Mouse (Mus musculus) intestine, embryonic 14.5 days (tissue): ENCODE measurements at regions not wholly inside any gene's neighbourhood (a gene's known extent, or its start where the extent isn't known, plus 50 kb on each side); places are given as distances from the start of the nearest gene placed in this dataset.

Experiments used
- ATAC-seq: fragments of 200-750 bp; cut with Nextera tagmentation; replicated peaks from 2 replicates; pipeline ENCODE4 v1.8.0; 2017; ENCODE audit warnings: low read depth, moderate number of reproducible peaks, moderate TSS enrichment, moderate library complexity; ENCODE audit not compliant: low FRiP score, low TSS enrichment
- DNase-seq: peaks from one replicate; pipeline ENCODE4 v3.0.0-alpha.2; 2018; ENCODE audit warnings: low spot score
- H3K27ac ChIP-seq: fragments of 300-500 bp; sonication (generic); 2 replicates; pipeline ENCODE4 v1.5.1; 2014; ENCODE audit warnings: low read depth, mild to moderate bottlenecking, control low read depth
- H3K27me3 ChIP-seq: fragments of 300-500 bp; sonication (generic); replicated peaks from 2 replicates; pipeline ENCODE4 v1.6.1; 2014; ENCODE audit warnings: low read length, control low read depth; ENCODE audit not compliant: control insufficient read depth, insufficient read depth
- H3K36me3 ChIP-seq: fragments of 300-500 bp; sonication (generic); 2 replicates; pipeline ENCODE4 v1.6.1; 2014; ENCODE audit warnings: low read length, control low read depth; ENCODE audit not compliant: control insufficient read depth, insufficient read depth
- H3K4me1 ChIP-seq: fragments of 300-500 bp; sonication (generic); replicated peaks from 2 replicates; pipeline ENCODE4 v1.6.1; 2014; ENCODE audit warnings: low read length, control low read depth, mixed read lengths; ENCODE audit not compliant: control insufficient read depth, insufficient read depth
- H3K4me2 ChIP-seq: fragments of 300-500 bp; sonication (generic); 2 replicates; pipeline ENCODE4 v1.6.1; 2014; ENCODE audit warnings: low read length
- H3K4me3 ChIP-seq: fragments of 300-500 bp; sonication (generic); 2 replicates; pipeline ENCODE4 v1.5.1; 2014; ENCODE audit warnings: low read depth, low read length, control low read depth, mixed read lengths
- H3K9ac ChIP-seq: fragments of 300-500 bp; sonication (generic); 2 replicates; pipeline ENCODE4 v1.6.1; 2014; ENCODE audit warnings: mild to moderate bottlenecking, low read length
- H3K9me3 ChIP-seq: fragments of 300-500 bp; sonication (generic); 2 replicates; pipeline ENCODE4 v1.6.1; 2016; ENCODE audit warnings: low read length, control low read depth; ENCODE audit not compliant: control insufficient read depth
- WGBS: fragments of 180-500 bp; shearing (Covaris S2); extraction: QIAGEN DNeasy Blood & Tissue Kit; methylation state at CpG from one replicate; pipeline ENCODE4 v1.1.7; 2014; 5-methylcytosine and 5-hydroxymethylcytosine counted together

DNA sequence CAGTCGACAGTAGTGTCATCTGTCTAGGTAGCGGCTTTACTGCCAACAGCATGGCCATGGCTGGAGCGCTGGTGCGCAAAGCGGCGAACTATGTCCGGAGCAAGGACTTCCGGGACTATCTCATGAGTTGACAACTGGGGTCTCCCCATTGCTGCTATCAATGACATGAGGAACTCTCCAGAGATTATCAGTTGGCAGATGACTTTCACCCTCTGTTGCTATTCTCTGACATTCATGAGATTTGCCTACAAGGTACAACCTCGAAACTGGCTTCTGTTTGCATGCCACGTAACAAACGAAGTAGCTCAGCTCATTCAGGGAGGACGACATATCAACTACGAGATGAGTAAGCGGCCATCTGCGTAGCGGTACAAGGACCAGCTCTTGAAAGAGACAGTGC, 374.6 kb upstream of the Gm6657 start:
- H3K27me3 ChIP-seq = no peaks in the 10 kb centered on the region
- H3K4me1 ChIP-seq = no peaks in the 10 kb centered on the region
- H3K9ac ChIP-seq = no peak overlapping the region
- no peaks in the 10 kb centered on the region for H3K9me3 ChIP-seq
- no peak overlapping the region for H3K4me2 ChIP-seq
- no peak for DNase-seq
- no peak overlapping the region for H3K27ac ChIP-seq
- no peaks in the 10 kb centered on the region for H3K36me3 ChIP-seq
- 92% methylated on average over 16 of the region's 16 CpGs for WGBS
- H3K4me3 ChIP-seq = no peak overlapping the region
- ATAC-seq = no peak

DNA sequence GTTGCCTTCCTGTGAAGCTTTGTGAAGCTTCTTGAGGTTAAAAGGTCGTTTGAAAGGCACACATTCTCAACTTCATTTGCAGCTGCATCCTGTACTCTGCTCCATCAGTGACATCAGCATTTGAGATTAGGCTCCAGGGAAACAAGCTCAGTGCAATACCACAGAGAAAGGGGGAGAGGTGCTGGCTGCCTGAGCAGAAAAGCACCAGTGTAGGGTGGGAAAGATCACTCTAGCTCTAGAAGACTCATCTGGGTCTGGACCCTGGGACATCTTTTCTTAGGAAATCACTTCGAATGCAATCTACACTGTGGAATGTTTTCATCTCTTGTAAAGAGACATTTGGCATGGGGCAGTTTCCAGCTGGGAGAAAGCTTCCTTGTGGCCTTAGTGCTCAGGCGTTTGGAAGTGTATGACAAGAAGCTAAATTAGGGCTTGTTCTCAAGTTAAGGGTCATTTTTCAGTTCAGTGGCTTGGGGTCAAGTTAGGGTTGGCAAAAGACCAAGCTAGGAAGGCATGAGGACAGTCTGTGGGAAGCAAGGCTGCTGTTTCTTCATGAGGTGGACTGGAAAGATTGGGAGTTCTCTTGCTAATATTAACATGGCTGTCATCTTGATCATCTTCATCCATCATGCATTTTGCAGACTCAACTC, 370.5 kb upstream of the Gm6657 start:
- H3K36me3 ChIP-seq = no peaks in the 10 kb centered on the region
- 36% methylated on average over 3 of the region's 3 CpGs for WGBS
- ATAC-seq = no peak
- no peaks in the 10 kb centered on the region for H3K4me1 ChIP-seq
- DNase-seq = no peak
- H3K9me3 ChIP-seq = 0 out of 2 replicates have a peak, but pooled peaks cover 3% of the 10 kb centered on the region
- H3K4me2 ChIP-seq = no peak overlapping the region
- H3K9ac ChIP-seq = no peak overlapping the region
- no peak overlapping the region for H3K4me3 ChIP-seq
- no peaks in the 10 kb centered on the region for H3K27me3 ChIP-seq
- no peak overlapping the region for H3K27ac ChIP-seq

DNA sequence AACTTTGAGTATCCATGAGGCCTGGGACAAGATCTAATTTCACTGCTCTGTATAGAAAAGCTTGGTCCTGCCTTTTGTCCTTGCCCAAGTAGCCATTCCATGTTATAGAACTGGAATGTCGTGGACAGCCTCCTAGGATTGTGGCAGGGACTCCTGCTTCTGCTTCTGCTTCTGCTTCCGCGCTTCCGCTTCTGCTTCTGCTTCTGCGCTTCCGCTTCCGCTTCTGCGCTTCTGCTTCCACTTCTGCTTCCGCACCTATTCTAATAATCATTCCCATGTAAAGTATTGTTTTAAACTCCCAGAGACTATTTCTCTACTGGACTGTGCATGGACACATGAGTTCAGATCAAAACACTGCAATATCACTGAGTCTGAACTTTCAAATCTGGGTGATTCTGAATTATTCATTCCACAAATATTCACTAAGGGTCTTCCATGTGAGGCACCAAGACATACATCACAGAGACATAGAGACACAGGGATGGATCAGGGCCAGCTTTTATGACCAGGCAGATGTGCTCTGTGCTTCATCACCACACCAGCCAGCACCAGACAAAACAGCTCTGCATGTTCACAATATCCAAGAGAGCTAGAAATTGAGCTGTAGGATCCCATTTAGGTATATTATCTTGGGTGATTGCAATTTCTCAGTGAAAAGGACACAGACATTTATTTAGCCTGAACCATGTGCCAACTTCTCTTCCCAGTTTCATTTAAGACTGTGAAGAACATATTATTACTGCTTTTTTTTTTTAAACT, 360.5 kb upstream of the Gm6657 start:
- no peaks in the 10 kb centered on the region for H3K4me1 ChIP-seq
- no peak overlapping the region for H3K4me2 ChIP-seq
- no peak overlapping the region for H3K27ac ChIP-seq
- DNase-seq = no peak
- 94% methylated on average over 9 of the region's 9 CpGs for WGBS
- no peak overlapping the region for H3K9ac ChIP-seq
- no peak for ATAC-seq
- no peak overlapping the region for H3K4me3 ChIP-seq
- no peaks in the 10 kb centered on the region for H3K27me3 ChIP-seq
- no peaks in the 10 kb centered on the region for H3K9me3 ChIP-seq
- no peaks in the 10 kb centered on the region for H3K36me3 ChIP-seq

DNA sequence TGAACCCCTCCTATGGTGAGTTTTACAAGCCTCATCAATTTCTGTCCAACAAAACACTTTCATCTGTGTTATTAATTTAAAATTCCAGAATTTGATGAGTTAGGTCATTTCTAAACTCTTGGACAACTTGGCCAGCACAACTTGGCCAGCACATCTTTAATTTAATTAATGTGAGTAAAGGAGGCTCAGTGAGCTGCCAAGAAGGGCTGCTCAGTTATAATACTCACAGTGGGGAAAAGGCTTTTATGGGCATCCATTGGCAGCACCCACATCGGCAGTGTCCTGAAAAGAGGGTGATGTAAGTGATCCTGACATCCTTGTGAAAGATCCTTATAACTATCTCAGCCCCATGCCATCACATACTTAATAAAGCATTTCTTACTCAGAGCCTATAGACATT, 359.2 kb upstream of the Gm6657 start:
- ATAC-seq = no peak
- no peaks in the 10 kb centered on the region for H3K27me3 ChIP-seq
- no peaks in the 10 kb centered on the region for H3K36me3 ChIP-seq
- no peak overlapping the region for H3K27ac ChIP-seq
- H3K4me1 ChIP-seq = no peaks in the 10 kb centered on the region
- no peak overlapping the region for H3K4me3 ChIP-seq
- no peak for DNase-seq
- WGBS = 89% methylated on average over 1 of the region's 1 CpGs
- no peak overlapping the region for H3K9ac ChIP-seq
- H3K9me3 ChIP-seq = no peaks in the 10 kb centered on the region
- no peak overlapping the region for H3K4me2 ChIP-seq

DNA sequence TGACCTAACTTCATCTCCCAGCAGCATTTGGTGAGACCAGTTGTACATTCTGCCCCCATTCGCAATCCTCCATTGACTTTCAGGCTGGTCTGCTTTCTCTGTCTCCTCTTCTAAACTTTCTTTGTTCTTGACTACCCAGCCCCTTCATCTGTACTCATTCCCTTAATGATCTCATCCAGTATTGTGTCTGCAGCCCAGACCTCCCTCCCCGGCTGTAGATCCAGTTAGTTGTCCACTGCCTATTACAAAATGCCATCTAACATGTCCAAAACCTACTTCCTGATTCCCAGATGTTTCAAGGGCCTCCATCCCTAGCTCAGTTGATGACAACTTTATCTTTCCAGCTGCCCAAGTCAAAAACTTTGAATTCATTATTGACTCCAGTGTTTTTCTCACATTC, 357.8 kb upstream of the Gm6657 start:
- Histone ChIP-seq H3K4me2 (no peak overlapping the region), H3K27ac (no peak overlapping the region), H3K9ac (no peak overlapping the region), H3K36me3 (no peaks in the 10 kb centered on the region), H3K27me3 (no peaks in the 10 kb centered on the region), H3K9me3 (no peaks in the 10 kb centered on the region), H3K4me3 (no peak overlapping the region), H3K4me1 (no peaks in the 10 kb centered on the region)
- DNase-seq (no peak), ATAC-seq (no peak)
- WGBS = 83% methylated on average over 2 of the region's 2 CpGs

DNA sequence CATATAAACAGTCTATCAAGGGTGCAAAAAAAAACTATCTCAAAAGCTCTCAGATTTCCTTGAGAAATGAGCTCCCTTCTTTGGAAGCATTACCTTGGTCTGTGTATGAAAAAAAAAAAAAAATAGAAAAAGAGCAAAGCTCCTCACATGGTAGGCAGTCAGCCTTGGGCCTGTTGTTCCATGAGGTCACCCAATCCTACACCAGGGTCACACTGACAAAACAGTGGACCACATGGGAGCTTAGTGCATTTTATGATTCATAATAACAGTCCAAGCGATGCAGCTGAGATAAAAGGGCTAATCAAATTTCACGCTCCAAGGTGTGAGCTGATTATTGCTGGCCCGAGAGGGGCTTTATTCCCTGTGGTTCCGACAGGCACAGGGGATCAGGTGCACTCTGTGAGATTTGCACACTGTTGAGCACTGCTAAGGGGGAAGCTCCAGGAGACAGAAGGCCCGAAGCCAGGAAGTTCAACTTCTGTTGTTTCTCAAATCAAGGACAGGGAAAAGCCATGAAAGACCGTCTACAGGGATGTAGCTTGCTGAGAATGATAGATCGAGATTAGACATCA, 352.1 kb upstream of the Gm6657 start:
- Histone ChIP-seq H3K4me1 (no peaks in the 10 kb centered on the region), H3K27me3 (no peaks in the 10 kb centered on the region), H3K9me3 (no peaks in the 10 kb centered on the region), H3K9ac (no peak overlapping the region), H3K4me3 (no peak overlapping the region), H3K36me3 (no peaks in the 10 kb centered on the region), H3K4me2 (no peak overlapping the region), H3K27ac (no peak overlapping the region)
- no peak for DNase-seq
- ATAC-seq = no peak
- WGBS = 78% methylated on average over 7 of the region's 7 CpGs

DNA sequence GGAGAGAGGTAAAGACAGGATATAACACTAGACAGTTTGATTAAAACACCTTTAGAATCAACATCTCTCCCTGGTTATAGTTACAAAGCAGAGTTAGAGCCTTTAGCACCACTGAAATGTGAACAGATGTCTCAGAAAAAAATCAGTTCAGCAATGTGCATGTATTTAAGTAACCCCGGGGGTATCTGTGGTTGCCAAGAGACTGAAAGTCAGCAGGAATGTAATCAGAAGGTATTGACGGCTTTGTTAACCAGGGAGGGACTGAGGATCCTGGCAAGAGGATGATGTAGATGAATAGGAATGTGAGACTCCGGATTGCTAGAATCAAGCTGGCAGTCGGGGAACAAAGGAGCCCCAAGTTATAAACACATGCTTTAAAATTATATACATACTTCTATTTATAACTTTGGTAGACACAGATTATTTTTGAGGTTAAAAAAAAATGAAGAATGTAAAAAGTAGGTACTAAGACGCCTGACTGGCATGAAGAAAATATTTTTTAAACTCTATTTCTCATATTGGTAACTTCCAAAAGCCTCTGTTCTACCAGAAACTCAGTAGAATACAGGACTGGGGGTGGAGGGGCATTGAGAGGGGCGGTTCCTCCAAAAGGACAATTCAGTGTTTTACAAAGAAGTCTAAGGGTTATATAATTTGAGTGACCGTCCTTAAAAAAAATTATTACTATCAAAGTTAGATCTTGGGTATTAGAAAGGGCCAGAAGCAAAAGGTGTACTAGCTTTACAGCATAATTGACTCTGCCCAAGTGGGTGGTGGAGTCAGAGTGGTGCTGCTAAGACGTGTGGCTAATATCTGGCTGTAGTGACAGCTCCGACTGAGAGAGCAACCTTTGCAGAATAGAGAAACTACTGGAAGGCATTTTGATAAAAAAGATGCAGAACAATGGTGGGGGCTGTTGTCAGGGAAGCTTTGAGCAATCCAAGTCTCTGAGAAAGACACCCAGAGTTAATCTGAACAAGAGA, 341.2 kb upstream of the Gm6657 start:
- 26% methylated on average over 9 of the region's 9 CpGs for WGBS
- peaks cover 5% of the 10 kb centered on the region; the same call in 1 of the 2 replicates for H3K4me1 ChIP-seq
- H3K27me3 ChIP-seq = no peaks in the 10 kb centered on the region
- no peak for ATAC-seq
- no peak overlapping the region for H3K4me3 ChIP-seq
- H3K36me3 ChIP-seq = no peaks in the 10 kb centered on the region
- DNase-seq = no peak
- H3K4me2 ChIP-seq = no peak overlapping the region
- H3K9ac ChIP-seq = no peak overlapping the region
- H3K9me3 ChIP-seq = no peaks in the 10 kb centered on the region
- H3K27ac ChIP-seq = 0 out of 2 replicates have a peak overlapping the region, but pooled peaks have one; percentile 18

DNA sequence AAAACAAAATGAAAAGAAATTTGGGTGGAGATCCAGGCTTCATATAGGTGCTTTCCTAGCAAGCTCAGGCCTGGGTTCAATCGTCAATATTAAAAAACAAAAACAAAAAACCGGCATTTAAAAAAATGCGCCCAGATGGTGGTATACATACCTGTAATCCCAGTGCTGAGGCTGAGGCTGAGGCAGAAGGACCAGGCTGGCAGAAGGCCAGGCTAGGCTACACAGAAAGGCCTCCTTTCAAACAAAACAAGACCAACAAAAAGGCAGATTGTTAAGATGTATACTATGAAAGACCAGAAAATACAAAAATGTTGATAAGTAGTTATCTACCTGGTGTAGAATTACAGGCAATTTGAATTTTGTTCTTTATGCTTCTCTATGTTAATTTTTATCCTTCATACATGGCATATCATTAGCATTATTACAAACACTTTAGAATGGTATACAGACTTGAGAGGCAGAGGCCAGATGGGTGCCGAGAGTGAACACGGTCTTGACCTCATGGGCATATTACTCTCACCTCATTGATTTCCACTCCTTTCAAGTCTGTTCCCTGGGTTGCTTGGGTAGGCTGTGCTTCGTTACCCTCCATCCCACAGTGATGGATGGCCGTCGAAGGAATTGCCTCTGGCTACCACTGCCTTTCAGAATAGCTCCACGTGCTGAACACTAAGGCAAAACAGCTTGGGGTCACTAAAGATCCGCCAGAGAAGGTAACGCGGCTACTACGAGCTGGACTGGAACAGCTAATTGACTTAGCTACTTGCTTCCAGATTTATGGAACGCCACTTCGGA, 339.6 kb upstream of the Gm6657 start:
- Histone ChIP-seq H3K4me1 (peaks cover 5% of the 10 kb centered on the region; the same call in 1 of the 2 replicates), H3K27me3 (no peaks in the 10 kb centered on the region), H3K36me3 (no peaks in the 10 kb centered on the region), H3K4me2 (no peak overlapping the region), H3K27ac (no peak overlapping the region), H3K4me3 (no peak overlapping the region), H3K9me3 (no peaks in the 10 kb centered on the region), H3K9ac (no peak overlapping the region)
- WGBS = 65% methylated on average over 15 of the region's 15 CpGs
- no peak for ATAC-seq
- DNase-seq = no peak
